Mouse (Mus musculus) myocyte (in vitro differentiated cells): ENCODE data around the gene Slc39a5.

ENCODE experiments used
- E2F4 ChIP-seq: IDR thresholded peaks from one replicate; pipeline ENCODE4 v1.6.1; 2011; ENCODE audit warnings: mild to moderate bottlenecking, control low read depth, moderate library complexity; ENCODE audit not compliant: insufficient read depth
- MAX ChIP-seq: IDR thresholded peaks from one replicate; pipeline ENCODE4 v1.6.1; 2011; ENCODE audit warnings: low read depth, mild to moderate bottlenecking, control low read depth
- MYOD1 ChIP-seq, 3 experiments: IDR thresholded peaks; one replicate each; pipeline ENCODE4 v1.6.1; 2011; ENCODE audit warnings: control low read depth in 2 of 3, low read depth in 2 of 3, mild to moderate bottlenecking in 2 of 3, moderate library complexity in 1 of 3; ENCODE audit not compliant: insufficient read length in 2 of 3, control insufficient read depth in 1 of 3
- MYOG ChIP-seq, 3 experiments: IDR thresholded peaks; one replicate each; pipeline ENCODE4 v1.6.1; 2011; ENCODE audit warnings: control low read depth in 2 of 3, low read depth in 2 of 3, mild to moderate bottlenecking in 2 of 3; ENCODE audit not compliant: insufficient read length in 2 of 3, control insufficient read depth in 1 of 3, insufficient read depth in 1 of 3
- POLR2A ChIP-seq: IDR thresholded peaks from one replicate; pipeline ENCODE4 v1.6.1; 2011; ENCODE audit warnings: low read depth, mild to moderate bottlenecking, control low read depth, moderate library complexity; ENCODE audit not compliant: insufficient read length
- POLR2AphosphoS2 ChIP-seq: IDR thresholded peaks from one replicate; pipeline ENCODE4 v1.6.1; 2011; ENCODE audit warnings: low read depth, control low read depth; ENCODE audit not compliant: insufficient read length
- REST ChIP-seq: IDR thresholded peaks from one replicate; pipeline ENCODE4 v1.6.1; 2011; ENCODE audit warnings: mild to moderate bottlenecking, control low read depth, moderate library complexity; ENCODE audit not compliant: insufficient read depth, insufficient read length
- TCF12 ChIP-seq: IDR thresholded peaks from one replicate; pipeline ENCODE4 v1.6.1; 2011; ENCODE audit warnings: mild to moderate bottlenecking, control low read depth; ENCODE audit not compliant: poor library complexity, insufficient read depth, severe bottlenecking
- USF1 ChIP-seq: IDR thresholded peaks from one replicate; pipeline ENCODE4 v1.6.1; 2011; ENCODE audit warnings: low read depth, mild to moderate bottlenecking, control low read depth, moderate library complexity

DNA sequence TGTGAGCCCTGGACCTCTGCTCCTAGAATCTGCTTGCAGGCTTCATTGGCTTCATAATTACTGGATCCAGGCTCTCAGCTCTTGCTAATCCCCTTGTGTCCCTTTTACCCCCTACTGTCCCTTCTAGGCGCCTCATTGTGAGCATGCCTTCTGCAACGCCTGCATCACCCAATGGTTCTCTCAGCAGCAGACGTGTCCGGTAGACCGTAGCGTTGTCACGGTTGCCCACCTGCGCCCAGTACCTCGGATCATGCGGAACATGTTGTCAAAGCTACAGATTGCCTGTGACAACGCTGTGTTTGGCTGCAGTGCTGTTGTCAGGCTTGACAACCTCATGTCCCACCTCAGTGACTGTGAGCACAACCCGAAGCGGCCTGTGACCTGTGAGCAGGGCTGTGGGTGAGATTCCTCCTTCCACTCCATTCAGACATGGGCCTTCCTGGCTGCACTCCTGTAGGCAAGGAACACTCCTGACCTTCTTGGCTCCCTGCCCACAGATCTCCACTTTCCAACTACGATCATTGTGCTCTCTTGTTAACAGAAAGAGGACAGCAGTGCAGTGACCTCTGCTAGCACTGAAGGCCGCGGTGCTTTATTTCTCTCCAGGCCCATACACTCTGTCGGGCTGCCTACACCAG lies 34.3 kb upstream of the Slc39a5 start:
- TF ChIP-seq E2F4, result no peak
- no peak for TF ChIP-seq POLR2A
- TF ChIP-seq REST, result no peak
- TF ChIP-seq MYOG (IDR thresholded peaks at IDR 0.05; ENCODE audit: control insufficient read depth in 1 of 3, insufficient read depth in 1 of 3, insufficient read length in 2 of 3, low read depth in 2 of 3), result no peak
- no peak for TF ChIP-seq POLR2AphosphoS2
- no peak for TF ChIP-seq MYOD1 (IDR thresholded peaks at IDR 0.05; ENCODE audit: control insufficient read depth in 1 of 3, insufficient read length in 2 of 3, low read depth in 2 of 3)
- no peak for TF ChIP-seq MAX
- TF ChIP-seq USF1, result no peak
- TF ChIP-seq TCF12, result no peak
